Mouse (Mus musculus) MEL-GATA-1-ER (cell line): Measurements from ENCODE around the gene Grin1.

ENCODE experiments used
- DNase-seq: peaks from one replicate; pipeline ENCODE4 v3.0.0-alpha.2; 2012; ENCODE audit warnings: low read depth; ENCODE audit errors: extremely low read depth

The Grin1 gene

GRCm38 (mm10) chr2:25287927-25288649 lies 30.9 kb downstream of the Grin1 start, which contains the start of gene Tmem210:
Tmem210 (plus strand) TSS chr2:25288145.
- no peak for DNase-seq

- DNase-seq: no peak
These were observed 31.9 kb downstream of the Grin1 start for GRCm38 (mm10) chr2:25286837-25287636.

- no peak for DNase-seq
These were observed 32.7 kb downstream of the Grin1 start for GRCm38 (mm10) chr2:25286314-25286713.

- no peak for DNase-seq
These were observed 33.4 kb downstream of the Grin1 start for GRCm38 (mm10) chr2:25285551-25285950.

GRCm38 (mm10) chr2:25278928-25279882 lies 39.8 kb downstream of the Grin1 start:
- no peak for DNase-seq

GRCm38 (mm10) chr2:25273010-25273409 lies 46.0 kb downstream of the Grin1 start:
- DNase-seq: no peak

- no peak for DNase-seq
These were observed 46.5 kb downstream of the Grin1 start for GRCm38 (mm10) chr2:25272515-25272914.

- DNase-seq: peak; percentile 80
These were observed 47.0 kb downstream of the Grin1 start, which contains the start of the genes Ssna1 and Anapc2 for GRCm38 (mm10) chr2:25271827-25272511. Ssna1 (minus strand) TSS chr2:25272438. Anapc2 (plus strand) TSS chr2:25272478.

GRCm38 (mm10) chr2:25267746-25268309 lies 51.2 kb downstream of the Grin1 start:
- DNase-seq: no peak

- no peak for DNase-seq
These were observed 51.7 kb downstream of the Grin1 start for GRCm38 (mm10) chr2:25267241-25267640.

- no peak for DNase-seq
These were observed 52.3 kb downstream of the Grin1 start for GRCm38 (mm10) chr2:25266720-25267119.

GRCm38 (mm10) chr2:25265897-25266656 lies 52.9 kb downstream of the Grin1 start:
- peak; percentile 85 for DNase-seq

- no peak for DNase-seq
These were observed 54.1 kb downstream of the Grin1 start for GRCm38 (mm10) chr2:25264851-25265250.

- DNase-seq: no peak
These were observed 54.7 kb downstream of the Grin1 start for GRCm38 (mm10) chr2:25264286-25264660.

- DNase-seq: no peak
These were observed 55.2 kb downstream of the Grin1 start for GRCm38 (mm10) chr2:25263623-25264285.

- no peak for DNase-seq
These were observed 56.0 kb downstream of the Grin1 start for GRCm38 (mm10) chr2:25262795-25263622.

- DNase-seq: peak; percentile 99
These were observed 56.7 kb downstream of the Grin1 start, which contains the start of gene Tprn for GRCm38 (mm10) chr2:25262291-25262767. Tprn (plus strand) TSS chr2:25262618.

GRCm38 (mm10) chr2:25261870-25262269 lies 57.1 kb downstream of the Grin1 start:
- DNase-seq: no peak
